Mouse (Mus musculus): ENCODE measurements around the gene Pde4b. TPM values are rescaled to one million over a fixed set of nuclear protein-coding genes. Genes with fewer than 3 reads are reported as not detected.

Gene Pde4b
- polyA plus RNA-seq, 1 experiment from 2014 or later, result 9.9 TPM

- Histone ChIP-seq H3K36me3 (no peaks in the 10 kb centered on the region), H3K9me3 (no peaks in the 10 kb centered on the region), H3K4me3 (no peak overlapping the region), H3K27me3 (no peaks in the 10 kb centered on the region), H3K9ac (replicated peaks) (no peak overlapping the region), H3K27ac (replicated peaks) (no peak overlapping the region), H3K4me1 (no peaks in the 10 kb centered on the region), H3K4me2 (replicated peaks) (no peak overlapping the region)
- WGBS, result 91% methylated on average over 3 of the region's 3 CpGs
- ATAC-seq (ENCODE audit: low FRiP score, low read depth), result no peak
Measured at GRCm38 (mm10) chr4:102542976-102543375, 455.6 kb downstream of the Pde4b start.

- Histone ChIP-seq H3K9me3 (no peaks in the 10 kb centered on the region), H3K4me3 (no peak overlapping the region), H3K27ac (replicated peaks) (no peak overlapping the region), H3K9ac (replicated peaks) (no peak overlapping the region), H3K27me3 (no peaks in the 10 kb centered on the region), H3K4me2 (replicated peaks) (no peak overlapping the region), H3K36me3 (no peaks in the 10 kb centered on the region), H3K4me1 (no peaks in the 10 kb centered on the region)
- 93% methylated on average over 4 of the region's 4 CpGs for WGBS
- ATAC-seq (ENCODE audit: low FRiP score, low read depth), result no peak
Measured at GRCm38 (mm10) chr4:102545226-102545625, 457.9 kb downstream of the Pde4b start.

GRCm38 (mm10) chr4:102555566-102555965 lies 468.2 kb downstream of the Pde4b start:
- no peak overlapping the region for H3K4me2 ChIP-seq (replicated peaks)
- ATAC-seq (ENCODE audit: low FRiP score, low read depth), result no peak
- H3K9ac ChIP-seq (replicated peaks), result no peak overlapping the region
- no peak overlapping the region for H3K4me3 ChIP-seq
- no peaks in the 10 kb centered on the region for H3K27me3 ChIP-seq
- no peaks in the 10 kb centered on the region for H3K36me3 ChIP-seq
- H3K4me1 ChIP-seq, result no peaks in the 10 kb centered on the region
- H3K9me3 ChIP-seq, result no peaks in the 10 kb centered on the region
- H3K27ac ChIP-seq (replicated peaks), result no peak overlapping the region
- 77% methylated on average over 7 of the region's 7 CpGs for WGBS

GRCm38 (mm10) chr4:102557006-102557405 lies 469.7 kb downstream of the Pde4b start:
- WGBS, result 76% methylated on average over 2 of the region's 2 CpGs

GRCm38 (mm10) chr4:102557508-102558220 lies 470.3 kb downstream of the Pde4b start:
- no peak overlapping the region for H3K4me2 ChIP-seq (replicated peaks)
- H3K27ac ChIP-seq (replicated peaks), result no peak overlapping the region
- H3K4me1 ChIP-seq, result no peaks in the 10 kb centered on the region
- ATAC-seq (ENCODE audit: low FRiP score, low read depth), result no peak
- no peak overlapping the region for H3K4me3 ChIP-seq
- H3K36me3 ChIP-seq, result no peaks in the 10 kb centered on the region
- 80% methylated on average over 9 of the region's 9 CpGs for WGBS
- H3K27me3 ChIP-seq, result no peaks in the 10 kb centered on the region
- no peaks in the 10 kb centered on the region for H3K9me3 ChIP-seq
- no peak overlapping the region for H3K9ac ChIP-seq (replicated peaks)

More at GRCm38 (mm10) chr4:102557006-102557405, 469.7 kb downstream of the Pde4b start:
- Histone ChIP-seq H3K4me1 (no peaks in the 10 kb centered on the region), H3K36me3 (no peaks in the 10 kb centered on the region), H3K9me3 (no peaks in the 10 kb centered on the region), H3K4me2 (replicated peaks) (no peak overlapping the region), H3K27ac (replicated peaks) (no peak overlapping the region), H3K4me3 (no peak overlapping the region), H3K27me3 (no peaks in the 10 kb centered on the region), H3K9ac (replicated peaks) (no peak overlapping the region)
- no peak for ATAC-seq (ENCODE audit: low FRiP score, low read depth)

- no peak overlapping the region for H3K27ac ChIP-seq (replicated peaks)
- H3K9me3 ChIP-seq, result no peaks in the 10 kb centered on the region
- no peaks in the 10 kb centered on the region for H3K36me3 ChIP-seq
- no peak overlapping the region for H3K9ac ChIP-seq (replicated peaks)
- no peak overlapping the region for H3K4me2 ChIP-seq (replicated peaks)
- no peak overlapping the region for H3K4me3 ChIP-seq
- no peak for ATAC-seq (ENCODE audit: low FRiP score, low read depth)
- H3K4me1 ChIP-seq, result no peaks in the 10 kb centered on the region
- no peaks in the 10 kb centered on the region for H3K27me3 ChIP-seq
- WGBS, result 72% methylated on average over 3 of the region's 3 CpGs
Measured at GRCm38 (mm10) chr4:102558328-102558727, 471.0 kb downstream of the Pde4b start.

- 68% methylated on average over 12 of the region's 12 CpGs for WGBS
- H3K9me3 ChIP-seq, result no peaks in the 10 kb centered on the region
- no peak overlapping the region for H3K4me3 ChIP-seq
- no peaks in the 10 kb centered on the region for H3K36me3 ChIP-seq
- H3K27ac ChIP-seq (replicated peaks), result no peak overlapping the region
- peaks cover 2% of the 10 kb centered on the region; the same call in 1 of the 2 replicates for H3K4me1 ChIP-seq
- H3K9ac ChIP-seq (replicated peaks), result no peak overlapping the region
- ATAC-seq (ENCODE audit: low FRiP score, low read depth), result no peak
- no peak overlapping the region for H3K4me2 ChIP-seq (replicated peaks)
- H3K27me3 ChIP-seq, result no peaks in the 10 kb centered on the region
Measured at GRCm38 (mm10) chr4:102560676-102561280, 473.4 kb downstream of the Pde4b start.

- WGBS, result 86% methylated on average over 9 of the region's 9 CpGs
- Histone ChIP-seq H3K27me3 (peaks cover under 1% of the 10 kb centered on the region; the same call in 1 of the 2 replicates), H3K36me3 (no peaks in the 10 kb centered on the region), H3K4me3 (no peak overlapping the region), H3K9me3 (no peaks in the 10 kb centered on the region), H3K4me1 (peaks cover 20% of the 10 kb centered on the region), H3K9ac (replicated peaks) (no peak overlapping the region), H3K27ac (replicated peaks) (no peak overlapping the region), H3K4me2 (replicated peaks) (no peak overlapping the region)
- no peak for ATAC-seq (ENCODE audit: low FRiP score, low read depth)
Measured at GRCm38 (mm10) chr4:102563273-102563855, 476.0 kb downstream of the Pde4b start.

- Histone ChIP-seq H3K4me2 (replicated peaks) (no peak overlapping the region), H3K9ac (replicated peaks) (no peak overlapping the region), H3K27ac (replicated peaks) (no peak overlapping the region), H3K27me3 (peaks cover 10% of the 10 kb centered on the region), H3K4me1 (peaks cover 30% of the 10 kb centered on the region), H3K9me3 (no peaks in the 10 kb centered on the region), H3K36me3 (no peaks in the 10 kb centered on the region), H3K4me3 (no peak overlapping the region)
- no peak for ATAC-seq (ENCODE audit: low FRiP score, low read depth)
- WGBS, result 95% methylated on average over 3 of the region's 3 CpGs
Measured at GRCm38 (mm10) chr4:102564286-102564685, 476.9 kb downstream of the Pde4b start.

- Histone ChIP-seq H3K9me3 (no peaks in the 10 kb centered on the region), H3K9ac (replicated peaks) (no peak overlapping the region), H3K4me2 (replicated peaks) (no peak overlapping the region), H3K27me3 (peaks cover 15% of the 10 kb centered on the region), H3K27ac (replicated peaks) (no peak overlapping the region), H3K36me3 (no peaks in the 10 kb centered on the region), H3K4me1 (peaks cover 44% of the 10 kb centered on the region), H3K4me3 (no peak overlapping the region)
- no peak for ATAC-seq (ENCODE audit: low FRiP score, low read depth)
- WGBS, result 14% methylated on average over 1 of the region's 1 CpGs
Measured at GRCm38 (mm10) chr4:102566421-102566820, 479.1 kb downstream of the Pde4b start.

- Histone ChIP-seq H3K36me3 (no peaks in the 10 kb centered on the region), H3K27me3 (peaks cover 22% of the 10 kb centered on the region), H3K9me3 (no peaks in the 10 kb centered on the region), H3K4me1 (peaks cover 44% of the 10 kb centered on the region), H3K27ac (replicated peaks) (no peak overlapping the region), H3K9ac (replicated peaks) (no peak overlapping the region), H3K4me3 (no peak overlapping the region), H3K4me2 (replicated peaks) (no peak overlapping the region)
- 45% methylated on average over 2 of the region's 2 CpGs for WGBS
- ATAC-seq (ENCODE audit: low FRiP score, low read depth), result no peak
Measured at GRCm38 (mm10) chr4:102567111-102567510, 479.8 kb downstream of the Pde4b start.

GRCm38 (mm10) chr4:102567676-102568254 lies 480.4 kb downstream of the Pde4b start:
- peaks cover 23% of the 10 kb centered on the region for H3K27me3 ChIP-seq
- no peak overlapping the region for H3K4me3 ChIP-seq
- H3K4me2 ChIP-seq (replicated peaks), result no peak overlapping the region
- no peak overlapping the region for H3K27ac ChIP-seq (replicated peaks)
- H3K4me1 ChIP-seq, result peaks cover 44% of the 10 kb centered on the region
- H3K9me3 ChIP-seq, result no peaks in the 10 kb centered on the region
- H3K9ac ChIP-seq (replicated peaks), result no peak overlapping the region
- no peak for ATAC-seq (ENCODE audit: low FRiP score, low read depth)
- no peaks in the 10 kb centered on the region for H3K36me3 ChIP-seq
- WGBS, result 20% methylated on average over 4 of the region's 4 CpGs
